Mouse (Mus musculus) liver, adult 2 months (tissue): ENCODE data around the gene Foxe3. TPM values are rescaled to one million over a fixed set of nuclear protein-coding genes. Genes with fewer than 3 reads are reported as not detected.

ENCODE experiments used
- DNase-seq: peaks from one replicate; pipeline ENCODE4 v3.0.0-alpha.2; 2011; ENCODE audit warnings: low read depth, low spot score; ENCODE audit errors: extremely low read depth
- H3K27ac ChIP-seq: fragments of 200-500 bp; replicated peaks from 2 replicates; pipeline ENCODE4 v1.5.1; 2012; ENCODE audit warnings: low read depth, mild to moderate bottlenecking, control low read depth, inconsistent platforms, low read length; ENCODE audit not compliant: insufficient read depth
- H3K27me3 ChIP-seq: fragments of 200-500 bp; 2 replicates; pipeline ENCODE4 v1.6.1; 2012; ENCODE audit warnings: mild to moderate bottlenecking, moderate library complexity, low read length, inconsistent platforms; ENCODE audit not compliant: control insufficient read depth, insufficient read depth
- H3K36me3 ChIP-seq: fragments of 200-500 bp; 2 replicates; pipeline ENCODE4 v1.6.1; 2012; ENCODE audit warnings: low read length, inconsistent platforms; ENCODE audit not compliant: control insufficient read depth, insufficient read depth
- H3K4me1 ChIP-seq: fragments of 200-500 bp; 2 replicates; pipeline ENCODE4 v1.6.1; 2011; ENCODE audit warnings: low read length; ENCODE audit not compliant: control insufficient read depth, insufficient read depth
- H3K4me3 ChIP-seq: fragments of 200-500 bp; 2 replicates; pipeline ENCODE4 v1.5.1; 2011; ENCODE audit warnings: low read depth, mild to moderate bottlenecking, control low read depth, low read length, moderate library complexity; ENCODE audit not compliant: insufficient read depth
- H3K79me2 ChIP-seq: fragments of 200-500 bp; 2 replicates; pipeline ENCODE4 v1.6.1; 2012; ENCODE audit warnings: inconsistent platforms, mild to moderate bottlenecking, low read length, moderate library complexity; ENCODE audit not compliant: control insufficient read depth, insufficient read depth
- H3K9ac ChIP-seq: fragments of 200-500 bp; 2 replicates; pipeline ENCODE4 v1.6.1; 2012; ENCODE audit warnings: low read depth, mild to moderate bottlenecking, control low read depth, inconsistent platforms, low read length
- CTCF ChIP-seq: fragments of 200-500 bp; IDR thresholded peaks from 2 replicates; pipeline ENCODE4 v1.5.1; 2011; ENCODE audit warnings: low read depth, low read length, control low read depth
- POLR2A ChIP-seq: fragments of 200-500 bp; IDR thresholded peaks from 2 replicates; pipeline ENCODE4 v1.6.1; 2011; ENCODE audit warnings: low read length, control low read depth; ENCODE audit not compliant: insufficient read depth; ENCODE audit errors: extremely low read depth
- WGBS: fragments of 180-500 bp; shearing (Covaris S2); methylation state at CpG from one replicate; pipeline ENCODE4 v1.1.7; 2018; 5-methylcytosine and 5-hydroxymethylcytosine counted together
- polyA plus RNA-seq: library from polyadenylated mRNA; depleted of rRNA; stranded (reverse); fragments of >200 nt; gene quantifications from 2 replicates; pipeline ENCODE4 v1.2.3, GENCODE M21; 2012
- total RNA-seq: library from RNA; depleted of rRNA; stranded (reverse); fragments of >200 nt; gene quantifications from 2 replicates; pipeline ENCODE4 v1.2.3, GENCODE M21; 2014

The Foxe3 gene
- total and polyA plus RNA-seq, 2 experiments: not detected

DNA sequence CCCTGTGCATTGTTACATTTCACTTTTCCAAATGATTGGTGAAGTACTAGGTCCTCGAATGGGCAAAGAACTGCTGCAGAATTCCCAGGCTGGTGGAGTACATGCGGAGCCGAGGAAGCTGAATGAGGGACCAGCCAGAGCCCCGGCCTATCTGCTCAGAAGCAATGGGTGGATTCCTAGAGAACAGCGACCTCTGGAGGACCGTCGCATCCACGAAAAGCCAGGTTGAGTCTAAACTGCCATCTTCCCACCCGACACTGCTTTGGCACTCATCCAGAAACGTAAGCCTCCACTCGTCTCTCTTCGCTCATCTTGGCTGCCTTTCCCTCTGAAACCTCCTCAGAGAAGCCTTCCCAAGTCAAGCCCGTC, 12.2 kb downstream of the Foxe3 start:
- 16% methylated on average over 13 of the region's 13 CpGs for WGBS
- no peaks in the 10 kb centered on the region for H3K36me3 ChIP-seq
- peak; percentile 67 for TF ChIP-seq CTCF
- no peak for TF ChIP-seq POLR2A
- peak; percentile 18 for DNase-seq
- H3K27ac ChIP-seq: no peak overlapping the region
- H3K4me1 ChIP-seq: no peaks in the 10 kb centered on the region
- no peak overlapping the region for H3K4me3 ChIP-seq
- no peak overlapping the region for H3K9ac ChIP-seq
- H3K79me2 ChIP-seq: no peaks in the 10 kb centered on the region
- peaks cover under 1% of the 10 kb centered on the region; the same call in 1 of the 2 replicates for H3K27me3 ChIP-seq

GRCm38 (mm10) chr4:114912705-114913593, 12.9 kb downstream of the Foxe3 start:
- TF ChIP-seq POLR2A (no peak), CTCF (no peak)
- WGBS: 19% methylated on average over 35 of the region's 35 CpGs
- Histone ChIP-seq H3K27me3 (peaks cover 7% of the 10 kb centered on the region), H3K36me3 (no peaks in the 10 kb centered on the region), H3K9ac (no peak overlapping the region), H3K4me3 (no peak overlapping the region), H3K79me2 (no peaks in the 10 kb centered on the region), H3K4me1 (no peaks in the 10 kb centered on the region), H3K27ac (no peak overlapping the region)
- no peak for DNase-seq

GRCm38 (mm10) chr4:114909602-114910484, 16.0 kb downstream of the Foxe3 start:
- no peak for DNase-seq
- H3K9ac ChIP-seq: 0 out of 2 replicates have a peak overlapping the region, but pooled peaks have one; percentile 38
- WGBS: 9% methylated on average over 20 of the region's 20 CpGs

DNA sequence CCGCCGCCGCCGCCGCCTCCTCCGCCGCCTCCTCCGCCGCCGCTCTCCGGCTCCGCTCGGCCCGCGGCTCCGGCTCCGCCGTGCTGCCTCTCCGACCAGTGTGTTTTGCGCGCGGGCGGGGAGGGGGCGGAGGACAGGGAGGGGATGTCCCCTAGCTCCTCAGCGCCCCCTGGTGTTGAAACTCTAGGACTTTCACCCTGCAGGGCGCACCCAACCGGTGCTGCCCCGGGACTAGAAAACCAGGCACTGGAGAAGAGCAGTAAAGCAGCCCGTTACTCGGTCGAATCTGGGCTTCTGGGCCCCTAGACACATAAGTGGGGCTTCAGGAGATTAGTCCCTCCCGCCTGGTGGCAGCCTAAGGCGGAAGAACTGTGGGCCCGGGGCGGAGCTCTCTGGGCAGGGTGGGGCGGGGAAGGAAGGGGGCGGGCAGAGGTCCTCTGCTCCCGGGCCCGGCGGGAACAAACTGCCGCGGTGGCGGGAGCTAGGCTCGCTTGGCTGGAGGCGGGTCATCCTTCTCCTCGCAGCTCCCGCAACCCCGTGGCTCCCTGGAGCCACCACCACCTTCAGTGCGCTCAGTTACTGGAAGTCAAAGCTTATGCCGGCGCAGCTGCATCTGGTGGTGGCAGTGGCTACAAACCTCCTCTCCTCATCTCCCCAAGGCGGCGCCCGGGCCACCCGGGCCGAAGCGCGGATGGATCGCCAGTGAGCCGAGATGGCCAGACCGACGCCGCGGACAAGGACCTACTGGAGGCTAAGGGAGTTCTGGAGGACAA, 16.8 kb downstream of the Foxe3 start, which contains the start of gene Foxd2:
Foxd2 (minus strand) TSS at position 45 of the 773 bp plus-strand sequence.
- H3K4me3 ChIP-seq: peak within 1 kb of the TSS; percentile 64
- no peaks in the 10 kb centered on the region for H3K36me3 ChIP-seq
- H3K27ac ChIP-seq: no peak within 1 kb of the TSS; the same call in 1 of the 2 replicates
- TF ChIP-seq CTCF (peak; percentile 84), POLR2A (no peak)
- WGBS: under 1% methylated on average over 64 of the region's 64 CpGs
- DNase-seq: peak; percentile 64
- H3K4me1 ChIP-seq: no peaks in the 10 kb centered on the region
- peaks cover 23% of the 10 kb centered on the region for H3K27me3 ChIP-seq
- H3K79me2 ChIP-seq: no peaks in the 10 kb centered on the region
- H3K9ac ChIP-seq: peak within 1 kb of the TSS; percentile 60

More at GRCm38 (mm10) chr4:114909602-114910484, 16.0 kb downstream of the Foxe3 start:
- H3K4me3 ChIP-seq: peak overlapping the region; percentile 64
- TF ChIP-seq CTCF (peak; percentile 72), POLR2A (no peak)
- no peak overlapping the region for H3K27ac ChIP-seq
- H3K36me3 ChIP-seq: no peaks in the 10 kb centered on the region
- no peaks in the 10 kb centered on the region for H3K79me2 ChIP-seq
- H3K27me3 ChIP-seq: peaks cover 21% of the 10 kb centered on the region
- H3K4me1 ChIP-seq: no peaks in the 10 kb centered on the region
